Mouse (Mus musculus) thymus, postnatal 10 days (tissue): Measurements from ENCODE around the gene Cyp3a44.
"Not testable (repeated sequence)": the region's sequence is repeated elsewhere in the genome, so short reads cannot be mapped to it uniquely, and the experiment has no call there.

Experiments
- DNase-seq, 2 experiments: peaks; one replicate each; pipeline ENCODE4 v3.0.0; 2021; ENCODE audit warnings: low spot score in 2 of 2

Gene Cyp3a44

GRCm38 (mm10) chr5:145805796-145806195 is at the start of gene Cyp3a44:
Gene Cyp3a44 (minus strand): TSS chr5:145805874.
- not testable (repeated sequence) for DNase-seq

GRCm38 (mm10) chr5:145800229-145800628 is 5.4 kb downstream of the Cyp3a44 start:
- DNase-seq: not testable (repeated sequence)

- DNase-seq: not testable (repeated sequence)
Observed at GRCm38 (mm10) chr5:145793232-145793631, 12.4 kb downstream of the Cyp3a44 start.

- DNase-seq: not testable (repeated sequence)
Observed at GRCm38 (mm10) chr5:145737512-145737911, 68.2 kb downstream of the Cyp3a44 start.
